Mouse (Mus musculus) heart, adult 2 months (tissue): ENCODE measurements around the gene Nudt4.

ENCODE experiments used
- CTCF ChIP-seq: fragments of 200-600 bp; IDR thresholded peaks from 2 replicates; pipeline ENCODE4 v1.8.1; 2022; ENCODE audit warnings: antibody characterized with exemption, mild to moderate bottlenecking, moderate library complexity
- EP300 ChIP-seq: fragments of 200-500 bp; IDR thresholded peaks from 2 replicates; pipeline ENCODE4 v1.6.1; 2011; ENCODE audit warnings: low read depth, low read length, control low read depth; ENCODE audit not compliant: insufficient read depth
- POLR2A ChIP-seq: fragments of 200-500 bp; IDR thresholded peaks from 2 replicates; pipeline ENCODE4 v1.6.1; 2011; ENCODE audit warnings: mild to moderate bottlenecking, low read depth, low read length, control low read depth; ENCODE audit not compliant: insufficient read depth

- TF ChIP-seq POLR2A: no peak
- TF ChIP-seq EP300: no peak
- TF ChIP-seq CTCF: no peak
Observed at GRCm38 (mm10) chr10:95526495-95527122, 37.3 kb downstream of the Nudt4 start.
